Mouse (Mus musculus) lung, embryonic 15.5 days (tissue): Measurements from ENCODE around the gene Scgb2b15. TPM values are rescaled to one million over a fixed set of nuclear protein-coding genes. Genes with fewer than 3 reads are reported as not detected.
"Not testable (repeated sequence)": the region's sequence is repeated elsewhere in the genome, so short reads cannot be mapped to it uniquely, and the experiment has no call there.

ENCODE experiments used
- ATAC-seq: fragments of 200-750 bp; cut with Nextera tagmentation; 2 replicates; pipeline ENCODE4 v1.8.0; 2017; ENCODE audit warnings: moderate number of reproducible peaks, borderline replicate concordance; ENCODE audit not compliant: low FRiP score, low TSS enrichment; ENCODE audit errors: extremely low read depth
- H3K27ac ChIP-seq: fragments of 300-500 bp; sonication (generic); 2 replicates; pipeline ENCODE4 v1.5.1; 2015; ENCODE audit warnings: moderate library complexity, mild to moderate bottlenecking, inconsistent platforms
- H3K27me3 ChIP-seq: fragments of 300-500 bp; sonication (generic); 2 replicates; pipeline ENCODE4 v1.6.1; 2015; ENCODE audit warnings: inconsistent platforms
- H3K36me3 ChIP-seq: fragments of 300-500 bp; sonication (generic); 2 replicates; pipeline ENCODE4 v1.6.1; 2015; ENCODE audit warnings: inconsistent platforms
- H3K4me1 ChIP-seq: fragments of 300-500 bp; sonication (generic); 2 replicates; pipeline ENCODE4 v1.6.1; 2015; ENCODE audit warnings: inconsistent platforms
- H3K4me2 ChIP-seq: fragments of 300-500 bp; sonication (generic); 2 replicates; pipeline ENCODE4 v1.6.1; 2015; ENCODE audit warnings: inconsistent platforms, mild to moderate bottlenecking, moderate library complexity
- H3K4me3 ChIP-seq: fragments of 300-500 bp; sonication (generic); 2 replicates; pipeline ENCODE4 v1.5.1; 2015; ENCODE audit warnings: mild to moderate bottlenecking, inconsistent platforms
- H3K9ac ChIP-seq: fragments of 300-500 bp; sonication (generic); 2 replicates; pipeline ENCODE4 v1.6.1; 2015; ENCODE audit warnings: inconsistent platforms
- H3K9me3 ChIP-seq: fragments of 300-500 bp; sonication (generic); 2 replicates; pipeline ENCODE4 v1.6.1; 2016; ENCODE audit warnings: inconsistent platforms
- polyA plus RNA-seq: library from polyadenylated mRNA; unstranded; fragments of >200 nt; fragmentation: Nextera tagmentation; extraction: Ambion mirVana; gene quantifications from 2 replicates; pipeline ENCODE4 v1.2.1, GENCODE M21; 2015

Scgb2b15 gene
- not detected in 2 replicates for polyA plus RNA-seq

DNA sequence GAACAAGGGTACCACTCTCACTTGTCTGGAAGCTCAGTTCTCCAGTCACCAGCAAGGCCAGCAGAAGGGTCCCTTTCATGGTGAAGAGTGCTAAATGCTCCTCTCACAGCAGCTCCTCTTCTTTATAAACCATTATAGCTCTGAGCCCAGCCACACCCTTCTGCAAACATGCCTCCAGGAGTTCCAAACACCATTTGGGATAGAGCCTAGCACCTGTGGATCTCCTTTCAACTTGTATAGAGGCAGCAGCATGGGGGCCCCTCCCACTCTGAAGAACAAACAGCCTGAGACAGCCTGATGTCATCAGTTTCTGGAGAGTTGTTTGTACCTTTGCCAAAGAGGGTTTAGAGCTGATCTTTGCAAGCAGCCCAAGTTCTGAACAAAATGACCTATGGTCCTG lies at the start of gene Scgb2b15:
Scgb2b15 (minus strand) TSS at position 101 of the 400 bp plus-strand sequence.
- H3K36me3 ChIP-seq, H3K27me3 ChIP-seq, H3K4me1 ChIP-seq, H3K9me3 ChIP-seq, ATAC-seq, H3K27ac ChIP-seq, H3K4me3 ChIP-seq, H3K9ac ChIP-seq, H3K4me2 ChIP-seq: not testable (repeated sequence)

DNA sequence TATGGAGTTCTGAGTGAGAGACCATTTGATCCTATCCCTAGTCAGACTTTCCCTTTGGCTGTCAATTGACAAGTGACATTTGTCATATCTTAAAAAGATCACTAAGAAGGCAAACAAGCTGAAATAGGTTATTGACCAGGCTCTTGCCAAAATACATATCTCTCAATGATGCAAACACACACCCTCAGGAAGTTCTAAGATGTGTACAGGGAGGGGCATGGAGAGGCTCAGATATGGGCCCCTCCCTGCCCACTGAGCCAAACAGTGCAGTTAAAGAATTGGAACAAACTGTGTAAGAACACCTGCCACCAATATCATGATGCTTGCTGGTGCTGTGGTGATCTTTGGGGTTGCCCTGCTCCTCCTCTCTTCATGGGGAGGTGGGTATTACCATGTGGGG lies 6.8 kb upstream of the Scgb2b15 start, which contains the start of gene Scgb1b15:
Scgb1b15 (plus strand) TSS at position 301 of the 400 bp plus-strand sequence.
- not testable (repeated sequence) for H3K4me2 ChIP-seq, H3K27ac ChIP-seq, H3K4me1 ChIP-seq, H3K9me3 ChIP-seq, H3K27me3 ChIP-seq, H3K9ac ChIP-seq, H3K4me3 ChIP-seq, ATAC-seq, H3K36me3 ChIP-seq

Other genes starting within 250 kb of the Scgb2b15 start
- gene Scgb1b15, start 6.9 kb upstream of the Scgb2b15 start, polyA plus RNA-seq, result not detected in 2 replicates
- gene Scgb2b17, start 226.9 kb upstream of the Scgb2b15 start, polyA plus RNA-seq, result not detected in 2 replicates
- gene Scgb1b17, start 233.8 kb upstream of the Scgb2b15 start, polyA plus RNA-seq, result not detected in 2 replicates